Mouse (Mus musculus): ENCODE results near the gene Gm21954.

Gene Gm21954

DNA sequence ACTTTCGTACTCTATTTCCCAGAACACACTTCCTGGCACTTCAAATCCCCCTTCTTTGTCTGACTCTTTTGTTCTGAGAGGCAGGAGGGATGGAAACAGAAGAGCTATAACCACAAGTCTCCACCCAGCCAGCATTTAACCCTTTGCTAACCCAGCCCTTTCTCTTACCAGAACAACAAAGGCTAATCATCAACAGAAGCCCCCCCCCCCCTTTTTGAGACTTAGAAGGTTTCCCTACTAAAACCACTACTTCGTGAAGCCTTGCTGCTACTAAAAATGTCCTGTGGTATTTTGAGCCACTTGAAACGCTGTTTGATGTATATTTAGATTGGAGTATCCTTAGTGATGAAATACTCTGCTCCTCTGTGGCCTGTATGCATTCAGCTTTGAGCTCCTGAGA, 52.7 kb downstream of the Gm21954 start:
- 19% methylated on average over 3 of the region's 3 CpGs for WGBS

DNA sequence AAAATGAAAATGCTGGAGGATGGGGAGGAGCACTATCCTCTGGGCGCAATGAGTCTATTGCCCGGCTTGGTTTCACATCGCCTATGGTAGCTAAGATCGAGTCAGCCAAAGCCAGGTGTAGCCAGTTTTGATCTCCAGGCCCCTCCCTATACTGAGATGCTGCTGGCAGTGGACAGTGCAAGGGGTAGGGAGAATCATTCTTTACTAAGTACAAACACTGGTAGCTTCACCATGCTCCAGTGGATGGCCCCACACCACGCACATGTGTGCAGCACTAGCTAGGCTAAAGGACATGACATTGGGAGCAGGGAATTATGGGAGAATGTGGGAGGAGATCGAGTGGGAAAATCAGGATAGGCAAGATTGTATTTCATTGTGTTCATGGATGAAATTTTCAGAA, 53.2 kb downstream of the Gm21954 start:
- WGBS: 60% methylated on average over 6 of the region's 6 CpGs

DNA sequence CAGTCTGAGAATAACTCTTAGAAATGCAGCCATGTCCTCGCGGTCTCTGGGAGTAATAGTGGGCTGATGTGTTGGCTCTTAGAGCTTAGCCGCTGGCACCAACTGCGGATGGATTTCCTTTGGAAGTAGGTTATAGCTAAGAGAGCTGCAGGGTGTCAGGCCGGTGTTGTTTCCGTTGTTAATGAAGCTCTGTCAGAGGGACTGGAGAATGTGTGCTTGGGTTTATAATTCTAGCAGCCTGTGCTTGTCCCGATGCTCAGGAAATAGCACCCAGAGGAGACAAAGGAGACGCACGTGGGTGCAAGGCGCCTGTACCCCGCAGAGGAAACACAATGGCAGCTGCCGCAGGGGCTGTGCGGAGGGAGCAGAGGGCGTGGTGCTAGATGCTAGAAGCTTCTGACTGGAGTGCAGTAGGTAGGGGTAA, 56.5 kb downstream of the Gm21954 start:
- WGBS: 4% methylated on average over 14 of the region's 14 CpGs
